Mouse (Mus musculus): ENCODE measurements around the gene Dok3. TPM values are rescaled to one million over a fixed set of nuclear protein-coding genes. Genes with fewer than 3 reads are reported as not detected.

Gene Dok3
- polyA plus RNA-seq, 1 experiment, result 7.7 TPM

DNA sequence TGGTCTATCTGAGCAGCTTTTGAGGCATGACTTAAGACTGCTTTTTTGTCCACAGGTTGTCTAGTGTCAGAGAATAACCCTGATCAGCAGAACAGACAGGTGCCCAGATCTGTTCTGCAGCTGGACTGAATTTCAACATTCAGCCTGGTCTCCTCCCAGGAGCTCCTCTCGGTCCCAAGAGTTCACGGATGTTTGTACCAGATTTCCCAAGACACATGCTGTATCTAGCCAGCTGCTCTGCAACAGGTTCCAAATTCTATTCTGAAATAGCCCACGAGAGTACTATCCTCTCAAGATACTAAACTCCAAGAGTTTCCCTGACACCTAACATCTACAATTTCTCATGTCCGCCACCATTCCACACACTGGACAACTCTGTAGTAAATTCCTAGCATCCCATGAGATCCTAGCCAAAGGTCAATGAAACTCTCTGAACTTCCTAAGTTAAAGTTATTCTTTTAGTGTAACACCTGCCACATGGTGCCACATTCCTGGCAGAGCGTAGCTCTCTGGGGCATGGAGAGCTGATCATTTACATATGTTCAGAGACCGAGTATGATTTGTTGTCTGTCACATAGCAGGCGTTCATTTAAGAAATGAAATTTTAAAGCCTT lies 34.3 kb upstream of the Dok3 start:
- Histone ChIP-seq H3K4me1 (ENCODE audit: control insufficient read depth, insufficient read depth, low read length) (peaks cover 8% of the 10 kb centered on the region; the same call in 1 of the 2 replicates), H3K4me3 (ENCODE audit: insufficient read depth, low read depth, low read length) (no peak overlapping the region), H3K27ac (ENCODE audit: insufficient read depth, low read depth, low read length) (no peak overlapping the region), H3K36me3 (ENCODE audit: control insufficient read depth, insufficient read depth, low read length) (no peaks in the 10 kb centered on the region), H3K27me3 (replicated peaks; ENCODE audit: control insufficient read depth, insufficient read depth, low read length) (no peaks in the 10 kb centered on the region)
- peak; percentile 38 for DNase-seq
- TF ChIP-seq CTCF (conservative IDR thresholded peaks at IDR 0.05; ENCODE audit: insufficient read depth, insufficient read length, low read depth, low read length) (no peak), POLR2A (IDR thresholded peaks at IDR 0.05; ENCODE audit: low read depth, low read length) (no peak)
- WGBS, result 50% methylated on average over 7 of the region's 7 CpGs

DNA sequence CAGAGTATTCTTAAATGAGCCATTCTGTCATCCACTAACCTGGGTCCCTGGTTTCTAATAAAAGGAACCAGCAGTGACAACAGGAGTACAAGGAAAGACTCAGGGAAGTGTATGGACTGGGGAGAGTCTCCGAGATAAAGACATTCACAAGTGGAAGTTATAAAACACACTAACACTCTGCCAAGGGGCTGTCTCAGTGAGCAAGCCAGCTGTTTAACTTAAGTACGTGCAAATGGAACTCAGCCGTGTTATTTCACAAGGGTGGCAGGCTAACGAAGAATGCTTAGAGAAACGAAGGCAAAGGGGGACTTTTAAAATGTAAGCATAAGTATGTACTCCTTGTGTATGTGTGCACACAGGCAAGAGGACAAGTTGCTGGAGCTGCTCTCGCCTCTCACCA lies 28.4 kb upstream of the Dok3 start:
- Histone ChIP-seq H3K27ac (ENCODE audit: insufficient read depth, low read depth, low read length) (no peak overlapping the region), H3K4me1 (ENCODE audit: control insufficient read depth, insufficient read depth, low read length) (peaks cover 8% of the 10 kb centered on the region; the same call in 1 of the 2 replicates), H3K27me3 (replicated peaks; ENCODE audit: control insufficient read depth, insufficient read depth, low read length) (no peaks in the 10 kb centered on the region), H3K4me3 (ENCODE audit: insufficient read depth, low read depth, low read length) (no peak overlapping the region), H3K36me3 (ENCODE audit: control insufficient read depth, insufficient read depth, low read length) (no peaks in the 10 kb centered on the region)
- 64% methylated on average over 6 of the region's 6 CpGs for WGBS
- DNase-seq, result no peak
- TF ChIP-seq CTCF (conservative IDR thresholded peaks at IDR 0.05; ENCODE audit: insufficient read depth, insufficient read length, low read depth, low read length) (no peak), POLR2A (IDR thresholded peaks at IDR 0.05; ENCODE audit: low read depth, low read length) (no peak)

DNA sequence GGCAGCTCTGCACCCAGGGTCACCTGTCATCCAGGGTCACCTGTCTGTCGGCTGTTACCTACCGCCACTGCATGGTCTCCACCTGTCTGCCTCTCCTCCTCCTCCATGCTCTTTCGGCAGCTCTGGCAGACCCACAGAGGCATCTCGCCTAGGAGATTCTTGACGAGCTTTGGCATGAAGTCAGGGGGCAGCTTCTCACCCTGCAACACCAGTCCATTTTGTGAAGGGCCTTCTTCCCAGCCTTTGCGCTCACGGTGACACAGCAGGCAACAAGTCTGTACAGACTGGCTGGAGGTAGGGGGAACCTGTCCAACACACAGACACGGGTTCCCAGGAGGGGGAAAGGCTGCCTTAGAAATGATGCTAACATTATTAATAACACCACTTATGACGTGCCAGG lies 26.8 kb upstream of the Dok3 start:
- no peaks in the 10 kb centered on the region for H3K36me3 ChIP-seq (ENCODE audit: control insufficient read depth, insufficient read depth, low read length)
- no peak overlapping the region for H3K27ac ChIP-seq (ENCODE audit: insufficient read depth, low read depth, low read length)
- WGBS, result 87% methylated on average over 9 of the region's 9 CpGs

DNA sequence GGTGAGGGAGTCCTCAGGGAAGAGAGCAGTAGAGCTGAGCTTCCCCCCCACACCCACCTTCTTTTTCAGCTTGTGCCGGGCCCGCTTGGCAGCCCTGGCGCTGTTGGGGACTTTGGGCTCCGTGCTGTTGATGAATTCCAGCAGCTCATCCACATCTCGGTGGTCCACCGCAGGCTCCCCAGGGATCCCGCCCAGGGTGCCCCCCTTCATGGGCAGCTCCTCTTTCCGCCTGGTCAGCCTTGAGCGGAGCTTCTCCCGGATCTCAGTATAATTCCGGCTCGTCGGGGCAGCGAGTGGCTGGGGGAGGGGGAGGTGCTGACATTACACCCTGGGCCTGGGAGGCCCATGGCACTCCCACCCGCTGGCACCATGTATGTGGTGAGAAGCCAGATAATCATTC lies 20.0 kb upstream of the Dok3 start:
- TF ChIP-seq POLR2A (IDR thresholded peaks at IDR 0.05; ENCODE audit: low read depth, low read length), result no peak
- TF ChIP-seq CTCF (conservative IDR thresholded peaks at IDR 0.05; ENCODE audit: insufficient read depth, insufficient read length, low read depth, low read length), result no peak
- no peak overlapping the region for H3K27ac ChIP-seq (ENCODE audit: insufficient read depth, low read depth, low read length)
- H3K4me3 ChIP-seq (ENCODE audit: insufficient read depth, low read depth, low read length), result no peak overlapping the region
- no peak for DNase-seq
- WGBS, result 69% methylated on average over 15 of the region's 15 CpGs
- H3K4me1 ChIP-seq (ENCODE audit: control insufficient read depth, insufficient read depth, low read length), result no peaks in the 10 kb centered on the region
- no peaks in the 10 kb centered on the region for H3K27me3 ChIP-seq (replicated peaks; ENCODE audit: control insufficient read depth, insufficient read depth, low read length)
- no peaks in the 10 kb centered on the region for H3K36me3 ChIP-seq (ENCODE audit: control insufficient read depth, insufficient read depth, low read length)

More for the DNA sequence above, 26.8 kb upstream of the Dok3 start:
- no peak for TF ChIP-seq POLR2A (IDR thresholded peaks at IDR 0.05; ENCODE audit: low read depth, low read length)
- TF ChIP-seq CTCF (conservative IDR thresholded peaks at IDR 0.05; ENCODE audit: insufficient read depth, insufficient read length, low read depth, low read length), result no peak
- Histone ChIP-seq H3K4me3 (ENCODE audit: insufficient read depth, low read depth, low read length) (no peak overlapping the region), H3K27me3 (replicated peaks; ENCODE audit: control insufficient read depth, insufficient read depth, low read length) (no peaks in the 10 kb centered on the region), H3K4me1 (ENCODE audit: control insufficient read depth, insufficient read depth, low read length) (peaks cover 8% of the 10 kb centered on the region; the same call in 1 of the 2 replicates)
- DNase-seq, result no peak

DNA sequence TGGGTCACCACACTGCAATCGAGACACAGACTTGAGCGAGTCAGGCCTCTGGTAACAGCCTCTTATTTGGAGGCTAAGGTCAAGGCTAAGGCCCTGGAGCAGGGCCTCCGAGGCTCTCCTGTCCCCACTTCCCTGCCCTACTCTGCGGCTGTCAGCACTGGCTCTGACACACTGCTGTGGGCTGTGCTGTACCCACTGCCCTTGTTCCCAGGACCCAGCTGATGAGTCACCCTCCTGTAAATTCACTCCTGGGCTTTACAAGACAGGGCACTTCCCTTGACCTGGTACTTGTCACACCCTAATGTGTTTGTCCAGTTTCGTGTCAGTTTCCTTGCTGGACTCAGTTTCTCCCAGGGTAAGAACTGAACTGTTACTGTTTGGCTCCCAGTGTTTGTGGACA lies 19.3 kb upstream of the Dok3 start:
- H3K27ac ChIP-seq (ENCODE audit: insufficient read depth, low read depth, low read length), result no peak overlapping the region
- H3K27me3 ChIP-seq (replicated peaks; ENCODE audit: control insufficient read depth, insufficient read depth, low read length), result no peaks in the 10 kb centered on the region
- no peak overlapping the region for H3K4me3 ChIP-seq (ENCODE audit: insufficient read depth, low read depth, low read length)
- no peak for DNase-seq
- 87% methylated on average over 5 of the region's 5 CpGs for WGBS
- no peaks in the 10 kb centered on the region for H3K36me3 ChIP-seq (ENCODE audit: control insufficient read depth, insufficient read depth, low read length)
- no peak for TF ChIP-seq CTCF (conservative IDR thresholded peaks at IDR 0.05; ENCODE audit: insufficient read depth, insufficient read length, low read depth, low read length)
- no peak for TF ChIP-seq POLR2A (IDR thresholded peaks at IDR 0.05; ENCODE audit: low read depth, low read length)
- H3K4me1 ChIP-seq (ENCODE audit: control insufficient read depth, insufficient read depth, low read length), result peaks cover 2% of the 10 kb centered on the region

DNA sequence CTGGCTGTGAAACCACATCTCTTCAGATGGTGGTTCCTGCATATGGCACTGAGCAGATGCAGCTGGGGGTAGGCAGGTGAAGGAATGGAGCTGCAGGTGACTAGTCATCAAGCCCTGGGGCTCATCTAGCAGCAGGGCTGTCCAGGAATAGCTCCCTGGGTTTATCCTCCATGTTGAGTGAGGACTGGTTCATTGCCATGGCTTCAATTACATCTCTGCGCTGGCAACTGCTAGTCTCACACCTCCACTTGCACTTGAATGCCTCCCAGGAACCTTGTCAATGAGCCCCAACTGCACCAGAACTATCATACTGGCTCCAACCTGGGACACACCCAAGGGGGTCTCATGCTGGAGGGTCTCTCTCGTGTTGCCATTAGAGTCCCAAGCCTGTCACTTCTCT lies 18.8 kb upstream of the Dok3 start:
- no peak for DNase-seq
- 97% methylated on average over 2 of the region's 2 CpGs for WGBS
- no peak for TF ChIP-seq CTCF (conservative IDR thresholded peaks at IDR 0.05; ENCODE audit: insufficient read depth, insufficient read length, low read depth, low read length)
- TF ChIP-seq POLR2A (IDR thresholded peaks at IDR 0.05; ENCODE audit: low read depth, low read length), result no peak
- Histone ChIP-seq H3K4me3 (ENCODE audit: insufficient read depth, low read depth, low read length) (no peak overlapping the region), H3K36me3 (ENCODE audit: control insufficient read depth, insufficient read depth, low read length) (no peaks in the 10 kb centered on the region), H3K4me1 (ENCODE audit: control insufficient read depth, insufficient read depth, low read length) (peaks cover 6% of the 10 kb centered on the region), H3K27ac (ENCODE audit: insufficient read depth, low read depth, low read length) (no peak overlapping the region), H3K27me3 (replicated peaks; ENCODE audit: control insufficient read depth, insufficient read depth, low read length) (no peaks in the 10 kb centered on the region)

DNA sequence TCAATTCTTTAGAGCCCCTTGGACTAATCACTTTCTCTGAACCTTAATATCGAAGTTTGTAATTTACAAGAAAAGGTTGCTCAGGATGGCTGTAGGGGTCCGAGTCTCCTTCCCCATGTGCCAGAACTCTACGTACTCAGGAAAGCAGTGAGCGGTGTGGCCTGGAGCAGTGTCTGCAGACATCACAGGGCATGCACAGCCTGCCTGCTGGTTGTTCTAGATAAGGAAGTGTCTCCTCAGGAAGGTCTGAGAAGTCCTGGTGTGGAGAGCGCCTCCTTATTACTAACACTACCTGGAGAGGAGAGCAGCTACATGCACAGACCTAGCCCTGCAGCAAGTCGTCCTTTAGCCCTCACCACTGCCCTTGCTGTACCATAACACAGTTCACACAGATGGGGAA lies 15.7 kb upstream of the Dok3 start:
- Histone ChIP-seq H3K27ac (ENCODE audit: insufficient read depth, low read depth, low read length) (no peak overlapping the region), H3K36me3 (ENCODE audit: control insufficient read depth, insufficient read depth, low read length) (peaks cover 2% of the 10 kb centered on the region; the same call in 1 of the 2 replicates), H3K27me3 (replicated peaks; ENCODE audit: control insufficient read depth, insufficient read depth, low read length) (no peaks in the 10 kb centered on the region), H3K4me1 (ENCODE audit: control insufficient read depth, insufficient read depth, low read length) (peaks cover 15% of the 10 kb centered on the region), H3K4me3 (ENCODE audit: insufficient read depth, low read depth, low read length) (no peak overlapping the region)
- 95% methylated on average over 6 of the region's 6 CpGs for WGBS
- TF ChIP-seq POLR2A (IDR thresholded peaks at IDR 0.05; ENCODE audit: low read depth, low read length) (no peak), CTCF (conservative IDR thresholded peaks at IDR 0.05; ENCODE audit: insufficient read depth, insufficient read length, low read depth, low read length) (no peak)
- no peak for DNase-seq
